Mouse (Mus musculus): Measurements from ENCODE around the gene Cyth4. TPM values are rescaled to one million over a fixed set of nuclear protein-coding genes. Genes with fewer than 3 reads are reported as not detected.

Cyth4 gene
- polyA plus RNA-seq, 1 experiment from 2014 or later = 5.3 TPM

GRCm38 (mm10) chr15:78604255-78604654, 7.4 kb downstream of the Cyth4 start:
- Histone ChIP-seq H3K9ac (replicated peaks) (no peak overlapping the region), H3K36me3 (no peaks in the 10 kb centered on the region), H3K9me3 (no peaks in the 10 kb centered on the region), H3K27me3 (no peaks in the 10 kb centered on the region), H3K27ac (replicated peaks) (no peak overlapping the region), H3K4me3 (no peak overlapping the region), H3K4me1 (peaks cover 9% of the 10 kb centered on the region; the same call in 1 of the 2 replicates), H3K4me2 (replicated peaks) (no peak overlapping the region)
- WGBS = 73% methylated on average over 6 of the region's 6 CpGs
- ATAC-seq (replicated peaks) = no peak

GRCm38 (mm10) chr15:78605371-78605791, 8.5 kb downstream of the Cyth4 start:
- Histone ChIP-seq H3K4me1 (peaks cover 9% of the 10 kb centered on the region; the same call in 1 of the 2 replicates), H3K9me3 (no peaks in the 10 kb centered on the region), H3K27me3 (no peaks in the 10 kb centered on the region), H3K9ac (replicated peaks) (no peak overlapping the region), H3K4me2 (replicated peaks) (no peak overlapping the region), H3K27ac (replicated peaks) (no peak overlapping the region), H3K4me3 (no peak overlapping the region), H3K36me3 (no peaks in the 10 kb centered on the region)
- ATAC-seq (replicated peaks) = no peak
- WGBS = 67% methylated on average over 3 of the region's 3 CpGs

GRCm38 (mm10) chr15:78606059-78606458, 9.2 kb downstream of the Cyth4 start:
- Histone ChIP-seq H3K4me2 (replicated peaks) (no peak overlapping the region), H3K27ac (replicated peaks) (no peak overlapping the region), H3K4me1 (peaks cover 12% of the 10 kb centered on the region), H3K9ac (replicated peaks) (no peak overlapping the region), H3K36me3 (no peaks in the 10 kb centered on the region), H3K4me3 (no peak overlapping the region), H3K9me3 (no peaks in the 10 kb centered on the region), H3K27me3 (no peaks in the 10 kb centered on the region)
- peak; percentile 49 for ATAC-seq (replicated peaks)
- WGBS = 56% methylated on average over 6 of the region's 6 CpGs

- H3K9ac ChIP-seq (replicated peaks) = no peak overlapping the region
- no peaks in the 10 kb centered on the region for H3K9me3 ChIP-seq
- no peak overlapping the region for H3K4me2 ChIP-seq (replicated peaks)
- no peak overlapping the region for H3K27ac ChIP-seq (replicated peaks)
- no peak for ATAC-seq (replicated peaks)
- WGBS = 75% methylated on average over 4 of the region's 4 CpGs
- peaks cover 18% of the 10 kb centered on the region for H3K4me1 ChIP-seq
- H3K27me3 ChIP-seq = no peaks in the 10 kb centered on the region
- H3K36me3 ChIP-seq = no peaks in the 10 kb centered on the region
- H3K4me3 ChIP-seq = no peak overlapping the region
Observed at GRCm38 (mm10) chr15:78607463-78607862, 10.6 kb downstream of the Cyth4 start.

GRCm38 (mm10) chr15:78610705-78611462, 14.0 kb downstream of the Cyth4 start:
- Histone ChIP-seq H3K9ac (replicated peaks) (no peak overlapping the region), H3K36me3 (no peaks in the 10 kb centered on the region), H3K4me3 (no peak overlapping the region), H3K9me3 (no peaks in the 10 kb centered on the region), H3K27ac (replicated peaks) (peak overlapping the region; percentile 48; the same call in 1 of the 2 replicates), H3K4me1 (peaks cover 13% of the 10 kb centered on the region), H3K27me3 (no peaks in the 10 kb centered on the region), H3K4me2 (replicated peaks) (no peak overlapping the region)
- 34% methylated on average over 12 of the region's 12 CpGs for WGBS
- ATAC-seq (replicated peaks) = peak; percentile 14; the same call in 1 of the 2 replicates

- 97% methylated on average over 7 of the region's 7 CpGs for WGBS
Observed at GRCm38 (mm10) chr15:78614536-78614935, 17.7 kb downstream of the Cyth4 start.

GRCm38 (mm10) chr15:78616973-78617372, 20.1 kb downstream of the Cyth4 start:
- Histone ChIP-seq H3K4me3 (no peak overlapping the region), H3K27ac (replicated peaks) (no peak overlapping the region), H3K4me2 (replicated peaks) (no peak overlapping the region), H3K9me3 (no peaks in the 10 kb centered on the region), H3K9ac (replicated peaks) (no peak overlapping the region), H3K4me1 (no peaks in the 10 kb centered on the region), H3K27me3 (no peaks in the 10 kb centered on the region), H3K36me3 (no peaks in the 10 kb centered on the region)
- WGBS = 84% methylated on average over 2 of the region's 2 CpGs
- ATAC-seq (replicated peaks) = no peak

More at GRCm38 (mm10) chr15:78614536-78614935, 17.7 kb downstream of the Cyth4 start:
- Histone ChIP-seq H3K4me3 (no peak overlapping the region), H3K4me1 (peaks cover 9% of the 10 kb centered on the region), H3K4me2 (replicated peaks) (no peak overlapping the region), H3K27me3 (no peaks in the 10 kb centered on the region), H3K9me3 (no peaks in the 10 kb centered on the region), H3K36me3 (no peaks in the 10 kb centered on the region), H3K27ac (replicated peaks) (no peak overlapping the region), H3K9ac (replicated peaks) (no peak overlapping the region)
- ATAC-seq (replicated peaks) = no peak

GRCm38 (mm10) chr15:78623426-78623825, 26.6 kb downstream of the Cyth4 start:
- Histone ChIP-seq H3K4me1 (peaks cover 14% of the 10 kb centered on the region), H3K27ac (replicated peaks) (no peak overlapping the region), H3K9me3 (no peaks in the 10 kb centered on the region), H3K9ac (replicated peaks) (no peak overlapping the region), H3K27me3 (no peaks in the 10 kb centered on the region), H3K4me3 (no peak overlapping the region), H3K36me3 (no peaks in the 10 kb centered on the region), H3K4me2 (replicated peaks) (no peak overlapping the region)
- ATAC-seq (replicated peaks) = 0 out of 2 replicates have a peak, but pooled peaks have one; percentile 35
- 9% methylated on average over 5 of the region's 5 CpGs for WGBS

GRCm38 (mm10) chr15:78624431-78624950, 27.6 kb downstream of the Cyth4 start:
- H3K36me3 ChIP-seq = no peaks in the 10 kb centered on the region
- peak; percentile 79 for ATAC-seq (replicated peaks)
- H3K9me3 ChIP-seq = no peaks in the 10 kb centered on the region
- H3K9ac ChIP-seq (replicated peaks) = no peak overlapping the region
- WGBS = 26% methylated on average over 13 of the region's 13 CpGs
- H3K27me3 ChIP-seq = no peaks in the 10 kb centered on the region
- H3K27ac ChIP-seq (replicated peaks) = peak overlapping the region; percentile 76
- peaks cover 14% of the 10 kb centered on the region for H3K4me1 ChIP-seq
- H3K4me3 ChIP-seq = no peak overlapping the region
- no peak overlapping the region for H3K4me2 ChIP-seq (replicated peaks)

- ATAC-seq (replicated peaks) = no peak
- no peaks in the 10 kb centered on the region for H3K36me3 ChIP-seq
- peak overlapping the region; percentile 76 for H3K27ac ChIP-seq (replicated peaks)
- H3K9me3 ChIP-seq = no peaks in the 10 kb centered on the region
- peaks cover 14% of the 10 kb centered on the region for H3K4me1 ChIP-seq
- whole genome bisulfite sequencing = 63% methylated on average over 3 of the region's 3 CpGs
- no peaks in the 10 kb centered on the region for H3K27me3 ChIP-seq
- H3K9ac ChIP-seq (replicated peaks) = no peak overlapping the region
- H3K4me3 ChIP-seq = no peak overlapping the region
- H3K4me2 ChIP-seq (replicated peaks) = no peak overlapping the region
Observed at GRCm38 (mm10) chr15:78624961-78625360, 28.1 kb downstream of the Cyth4 start.

GRCm38 (mm10) chr15:78626285-78626684, 29.4 kb downstream of the Cyth4 start:
- no peaks in the 10 kb centered on the region for H3K27me3 ChIP-seq
- H3K9ac ChIP-seq (replicated peaks) = no peak overlapping the region
- H3K9me3 ChIP-seq = no peaks in the 10 kb centered on the region
- no peak overlapping the region for H3K4me2 ChIP-seq (replicated peaks)
- no peaks in the 10 kb centered on the region for H3K36me3 ChIP-seq
- peaks cover 24% of the 10 kb centered on the region for H3K4me1 ChIP-seq
- no peak overlapping the region for H3K27ac ChIP-seq (replicated peaks)
- ATAC-seq (replicated peaks) = no peak
- no peak overlapping the region for H3K4me3 ChIP-seq
- 81% methylated on average over 13 of the region's 13 CpGs for WGBS

- Histone ChIP-seq H3K27me3 (no peaks in the 10 kb centered on the region), H3K4me3 (no peak overlapping the region), H3K9me3 (no peaks in the 10 kb centered on the region), H3K4me1 (peaks cover 61% of the 10 kb centered on the region), H3K4me2 (replicated peaks) (no peak overlapping the region), H3K36me3 (no peaks in the 10 kb centered on the region), H3K27ac (replicated peaks) (no peak overlapping the region), H3K9ac (replicated peaks) (no peak overlapping the region)
- no peak for ATAC-seq (replicated peaks)
- WGBS = 48% methylated on average over 2 of the region's 2 CpGs
Observed at GRCm38 (mm10) chr15:78632387-78632786, 35.5 kb downstream of the Cyth4 start.

Data from forebrain, embryonic 15.5 days (tissue).